Mouse (Mus musculus) thymus, adult 2 months (tissue): ENCODE data around the gene Hoxc4. TPM values are rescaled to one million over a fixed set of nuclear protein-coding genes. Genes with fewer than 3 reads are reported as not detected.

ENCODE experiments used
- DNase-seq: peaks from one replicate; pipeline ENCODE4 v3.0.0; 2021
- H3K27ac ChIP-seq: fragments of 200-500 bp; 2 replicates; pipeline ENCODE4 v1.5.1; 2012; ENCODE audit warnings: low read length, control low read depth; ENCODE audit not compliant: control insufficient read depth, insufficient read depth
- H3K27me3 ChIP-seq: fragments of 200-500 bp; 2 replicates; pipeline ENCODE4 v1.6.1; 2012; ENCODE audit warnings: mild to moderate bottlenecking, low read length, moderate library complexity, mixed read lengths; ENCODE audit not compliant: control insufficient read depth, insufficient read depth
- H3K36me3 ChIP-seq: fragments of 200-500 bp; 2 replicates; pipeline ENCODE4 v1.6.1; 2012; ENCODE audit warnings: mild to moderate bottlenecking, low read length, moderate library complexity; ENCODE audit not compliant: control insufficient read depth, insufficient read depth
- H3K4me1 ChIP-seq: fragments of 200-500 bp; replicated peaks from 2 replicates; pipeline ENCODE4 v1.6.1; 2012; ENCODE audit warnings: low read length; ENCODE audit not compliant: control insufficient read depth, insufficient read depth
- H3K4me3 ChIP-seq: fragments of 200-500 bp; 2 replicates; pipeline ENCODE4 v1.5.1; 2012; ENCODE audit warnings: mild to moderate bottlenecking, low read length, control low read depth, moderate library complexity; ENCODE audit not compliant: control insufficient read depth, insufficient read depth
- CTCF ChIP-seq: fragments of 200-500 bp; IDR thresholded peaks from 2 replicates; pipeline ENCODE4 v1.5.1; 2012; ENCODE audit warnings: mild to moderate bottlenecking, control low read depth, low read length, moderate library complexity, borderline replicate concordance; ENCODE audit not compliant: control insufficient read depth, poor library complexity, insufficient read depth; ENCODE audit errors: extremely low read depth
- POLR2A ChIP-seq: fragments of 200-500 bp; IDR thresholded peaks from 2 replicates; pipeline ENCODE4 v1.6.1; 2012; ENCODE audit warnings: mild to moderate bottlenecking, low read length, control low read depth, moderate library complexity; ENCODE audit not compliant: control insufficient read depth, poor library complexity, insufficient read depth; ENCODE audit errors: extremely low read depth
- WGBS: fragments of 180-500 bp; shearing (Covaris S2); methylation state at CpG from one replicate; pipeline ENCODE4 v1.1.7; 2018; 5-methylcytosine and 5-hydroxymethylcytosine counted together
- polyA plus RNA-seq: library from polyadenylated mRNA; depleted of rRNA; stranded (reverse); fragments of >200 nt; gene quantifications from 2 replicates; pipeline ENCODE4 v1.2.3, GENCODE M21; 2012

Gene Hoxc4
- polyA plus RNA-seq, 1 experiment: 0.22 TPM

GRCm38 (mm10) chr15:102997939-102998355, 20.8 kb upstream of the Hoxc4 start, which contains the start of gene Hoxc6:
Hoxc6 (plus strand) TSS chr15:102998257.
- H3K4me1 ChIP-seq: no peaks in the 10 kb centered on the region; the same call in 1 of the 2 replicates
- WGBS: 7% methylated on average over 19 of the region's 19 CpGs
- TF ChIP-seq POLR2A: no peak
- no peak for TF ChIP-seq CTCF
- no peak within 1 kb of the TSS for H3K27ac ChIP-seq
- peaks cover 56% of the 10 kb centered on the region for H3K27me3 ChIP-seq
- no peak for DNase-seq
- H3K4me3 ChIP-seq: peak within 1 kb of the TSS; percentile 12; the same call in 1 of the 2 replicates
- no peaks in the 10 kb centered on the region for H3K36me3 ChIP-seq

DNA sequence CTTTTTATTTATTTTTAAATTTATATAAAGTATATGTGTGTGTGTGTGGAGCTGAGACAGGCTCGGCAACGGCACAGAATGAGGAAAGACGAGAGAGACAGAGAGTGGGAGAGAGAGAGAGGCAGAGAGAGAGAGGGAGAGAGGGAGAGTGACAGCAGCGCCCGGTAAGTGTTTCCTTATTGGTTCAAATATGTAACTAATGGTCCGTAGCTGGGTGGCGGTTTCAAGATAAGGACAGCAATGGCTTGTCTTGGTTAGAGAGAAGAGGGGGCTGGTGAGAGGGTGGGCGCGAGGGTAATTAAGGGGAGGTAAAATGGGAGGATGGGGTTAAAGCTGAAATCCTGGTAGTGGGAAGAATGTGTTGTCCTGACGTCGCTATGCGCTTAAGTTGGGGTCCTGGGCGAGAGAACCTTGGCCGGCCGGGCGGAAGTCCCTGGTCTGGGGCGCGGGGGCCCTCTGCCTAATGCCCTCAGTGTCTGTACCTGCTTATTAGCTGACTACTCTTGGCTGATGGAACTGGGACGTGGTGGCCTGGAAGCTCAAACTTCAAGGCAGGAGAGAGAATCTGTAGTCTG, 20.0 kb upstream of the Hoxc4 start:
- Histone ChIP-seq H3K27me3 (peaks cover 57% of the 10 kb centered on the region), H3K4me3 (0 out of 2 replicates have a peak overlapping the region, but pooled peaks have one; percentile 12), H3K27ac (no peak overlapping the region), H3K36me3 (no peaks in the 10 kb centered on the region), H3K4me1 (no peaks in the 10 kb centered on the region; the same call in 1 of the 2 replicates)
- WGBS: 6% methylated on average over 19 of the region's 19 CpGs
- TF ChIP-seq CTCF (no peak), POLR2A (no peak)
- no peak for DNase-seq

GRCm38 (mm10) chr15:102999183-102999831, 19.4 kb upstream of the Hoxc4 start:
- Histone ChIP-seq H3K4me1 (no peaks in the 10 kb centered on the region; the same call in 1 of the 2 replicates), H3K27ac (no peak overlapping the region), H3K36me3 (no peaks in the 10 kb centered on the region), H3K27me3 (peaks cover 57% of the 10 kb centered on the region), H3K4me3 (peak overlapping the region; percentile 12)
- peak; percentile 31 for DNase-seq
- 4% methylated on average over 33 of the region's 33 CpGs for WGBS
- TF ChIP-seq POLR2A (no peak), CTCF (no peak)

- DNase-seq: no peak
- WGBS: 33% methylated on average over 11 of the region's 11 CpGs
- no peaks in the 10 kb centered on the region; the same call in 1 of the 2 replicates for H3K4me1 ChIP-seq
- no peak overlapping the region for H3K4me3 ChIP-seq
- H3K36me3 ChIP-seq: no peaks in the 10 kb centered on the region
- no peak overlapping the region for H3K27ac ChIP-seq
- no peak for TF ChIP-seq POLR2A
- TF ChIP-seq CTCF: no peak
- H3K27me3 ChIP-seq: peaks cover 57% of the 10 kb centered on the region
Measured at GRCm38 (mm10) chr15:102999955-103000354, 18.8 kb upstream of the Hoxc4 start.

DNA sequence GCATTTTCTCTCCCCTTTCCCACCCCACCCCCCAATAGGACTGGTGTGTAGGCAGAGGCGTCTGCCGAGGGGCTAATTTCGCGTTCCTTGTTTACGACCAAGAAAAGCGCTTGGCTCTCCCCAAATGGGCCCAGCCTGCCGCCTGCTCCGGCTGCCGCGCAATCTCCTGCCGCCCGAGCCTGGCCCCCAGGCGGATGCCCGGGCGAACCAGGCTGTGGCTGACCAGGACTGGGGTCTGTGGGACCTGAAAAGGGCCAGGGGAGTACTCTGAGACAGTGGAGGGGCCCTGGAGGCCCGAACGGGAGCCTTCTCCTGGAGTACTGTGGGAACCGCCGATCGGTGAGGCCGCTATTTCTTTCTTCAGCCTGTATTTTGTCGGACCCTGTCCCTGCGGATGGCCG, 18.2 kb upstream of the Hoxc4 start:
- no peak for DNase-seq
- Histone ChIP-seq H3K4me1 (no peaks in the 10 kb centered on the region; the same call in 1 of the 2 replicates), H3K4me3 (no peak overlapping the region), H3K27ac (no peak overlapping the region), H3K36me3 (no peaks in the 10 kb centered on the region), H3K27me3 (peaks cover 52% of the 10 kb centered on the region)
- TF ChIP-seq POLR2A (no peak), CTCF (no peak)
- WGBS: 28% methylated on average over 24 of the region's 24 CpGs

DNA sequence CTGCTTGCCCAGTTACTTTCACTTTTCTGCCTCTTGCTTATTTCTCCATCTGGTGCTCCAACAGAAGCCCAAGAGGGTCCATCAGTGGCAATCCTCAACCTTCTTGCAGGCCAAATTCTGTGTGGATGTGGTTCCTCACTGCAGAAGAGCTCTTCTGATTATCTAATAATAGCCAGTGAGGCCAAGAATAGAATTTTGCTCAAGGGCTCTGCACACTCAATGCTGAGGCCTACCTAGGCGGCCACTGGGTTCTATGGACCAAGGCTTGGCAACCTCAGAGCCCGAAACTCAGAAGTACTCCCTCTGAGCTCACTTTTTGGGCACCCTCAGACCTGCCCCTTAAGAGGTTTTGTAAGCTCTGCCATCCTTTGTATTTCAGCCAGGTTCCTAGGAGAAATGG, 17.4 kb upstream of the Hoxc4 start:
- Histone ChIP-seq H3K27me3 (peaks cover 53% of the 10 kb centered on the region), H3K27ac (no peak overlapping the region), H3K4me3 (no peak overlapping the region), H3K36me3 (no peaks in the 10 kb centered on the region), H3K4me1 (no peaks in the 10 kb centered on the region; the same call in 1 of the 2 replicates)
- DNase-seq: no peak
- 90% methylated on average over 2 of the region's 2 CpGs for WGBS
- no peak for TF ChIP-seq CTCF
- TF ChIP-seq POLR2A: no peak
